Mouse (Mus musculus): ENCODE data around the gene Gm42372. TPM values are rescaled to one million over a fixed set of nuclear protein-coding genes. Genes with fewer than 3 reads are reported as not detected.

The Gm42372 gene
- polyA plus RNA-seq, 1 experiment from 2014 or later: not detected

DNA sequence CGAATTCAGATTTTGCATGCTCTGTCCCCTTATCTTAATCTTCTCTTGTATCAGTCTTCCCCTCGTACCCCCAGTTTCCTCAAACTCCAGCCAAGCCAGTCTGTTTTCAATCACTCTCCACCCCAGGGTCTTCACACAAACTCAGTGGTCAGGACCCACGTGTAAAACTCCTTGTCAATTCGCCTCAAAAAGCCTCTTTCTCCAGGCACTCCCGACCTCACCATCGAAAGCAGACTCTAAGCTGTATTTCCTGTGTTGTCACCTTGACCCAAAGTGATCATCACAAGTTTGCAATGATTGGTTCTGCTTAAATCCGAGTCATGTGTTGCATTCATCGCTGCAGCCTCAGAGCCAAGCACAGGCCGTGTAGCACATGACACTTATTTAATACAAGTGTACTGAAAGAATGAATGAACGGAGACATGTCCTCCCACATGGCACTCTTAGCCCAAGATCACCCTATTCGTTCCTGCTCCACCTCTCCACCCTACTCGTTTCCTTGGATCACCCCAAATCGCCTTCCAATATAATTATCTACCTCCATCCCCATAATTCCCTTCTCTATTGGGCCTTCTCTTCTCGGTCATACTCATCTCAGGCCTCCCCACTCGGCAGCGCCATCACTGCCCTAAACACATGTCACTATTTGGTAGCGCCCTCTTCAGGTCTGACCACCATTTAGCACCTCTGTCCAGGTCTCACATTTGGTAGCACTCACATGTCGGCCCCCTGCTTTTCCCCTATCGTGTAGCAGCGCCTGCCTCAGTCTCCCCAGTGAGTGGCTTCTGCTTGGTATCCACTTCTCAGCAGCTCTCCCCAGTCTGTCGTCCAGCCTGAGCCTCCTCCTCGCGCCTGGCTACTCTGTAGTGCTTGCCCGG lies 44.1 kb downstream of the Gm42372 start:
- H3K4me1 ChIP-seq (ENCODE audit: insufficient read depth): peaks cover 51% of the 10 kb centered on the region

GRCm38 (mm10) chr7:17027588-17028343 lies 44.9 kb downstream of the Gm42372 start, which contains the start of gene Ppp5c:
Gene Ppp5c, minus strand, starts transcription at chr7:17027924.
- Histone ChIP-seq H3K9ac (replicated peaks) (peak within 1 kb of the TSS; percentile 85), H3K4me1 (ENCODE audit: insufficient read depth) (peaks cover 51% of the 10 kb centered on the region), H3K27me3 (ENCODE audit: insufficient read depth, low read length) (no peaks in the 10 kb centered on the region), H3K27ac (ENCODE audit: low read depth) (peak within 1 kb of the TSS; percentile 88), H3K9me3 (ENCODE audit: low read length) (no peaks in the 10 kb centered on the region), H3K36me3 (replicated peaks; ENCODE audit: insufficient read depth, low read length) (peaks cover 12% of the 10 kb centered on the region; the same call in 1 of the 2 replicates), H3K4me2 (ENCODE audit: low read depth, low read length) (peak within 1 kb of the TSS; percentile 84), H3K4me3 (ENCODE audit: low read depth, low read length) (peak within 1 kb of the TSS; percentile 92)
- peak; percentile 82 for ATAC-seq
- peak; percentile 93 for DNase-seq
- no peak for TF ChIP-seq EP300 (IDR thresholded peaks at IDR 0.05; ENCODE audit: low read depth)
- no peak for TF ChIP-seq CTCF (IDR thresholded peaks at IDR 0.05; ENCODE audit: low read depth)
- under 1% methylated on average over 54 of the region's 58 CpGs for WGBS (ENCODE audit: insufficient replicate concordance)

More for the DNA sequence above, 44.1 kb downstream of the Gm42372 start:
- peak; percentile 83 for TF ChIP-seq CTCF (IDR thresholded peaks at IDR 0.05; ENCODE audit: low read depth)
- no peak for TF ChIP-seq EP300 (IDR thresholded peaks at IDR 0.05; ENCODE audit: low read depth)
- Histone ChIP-seq H3K4me2 (ENCODE audit: low read depth, low read length) (peak overlapping the region; percentile 84), H3K27me3 (ENCODE audit: insufficient read depth, low read length) (no peaks in the 10 kb centered on the region), H3K4me3 (ENCODE audit: low read depth, low read length) (peak overlapping the region; percentile 92), H3K9ac (replicated peaks) (peak overlapping the region; percentile 85), H3K9me3 (ENCODE audit: low read length) (no peaks in the 10 kb centered on the region), H3K36me3 (replicated peaks; ENCODE audit: insufficient read depth, low read length) (peaks cover 13% of the 10 kb centered on the region), H3K27ac (ENCODE audit: low read depth) (peak overlapping the region; percentile 88)
- peak; percentile 71 for ATAC-seq
- DNase-seq: peak; percentile 80
- 2% methylated on average over 24 of the region's 24 CpGs for WGBS (ENCODE audit: insufficient replicate concordance)

DNA sequence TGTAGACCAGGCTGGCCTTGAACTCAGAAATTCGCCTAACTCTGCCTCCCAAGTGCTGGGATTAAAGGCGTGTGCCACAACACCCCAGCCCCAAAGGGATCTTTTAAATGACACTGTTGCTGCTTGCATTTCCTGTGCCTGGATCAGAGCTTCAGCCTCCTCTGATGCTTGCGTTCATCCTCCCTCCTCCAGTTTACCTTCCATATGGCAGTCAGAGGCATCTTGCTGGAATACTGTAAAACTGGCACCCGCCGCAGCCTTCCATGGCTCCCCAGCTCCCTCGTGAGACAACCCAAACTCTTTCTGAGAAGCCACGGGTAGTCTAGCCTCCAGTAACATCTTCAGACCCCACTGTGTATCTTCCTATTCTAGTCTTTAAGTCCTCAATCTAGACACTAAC lies 46.0 kb downstream of the Gm42372 start:
- DNase-seq (no peak), ATAC-seq (no peak)
- peaks cover 23% of the 10 kb centered on the region for H3K36me3 ChIP-seq (replicated peaks; ENCODE audit: insufficient read depth, low read length)
- no peak for TF ChIP-seq EP300 (IDR thresholded peaks at IDR 0.05; ENCODE audit: low read depth)
- no peak for TF ChIP-seq CTCF (IDR thresholded peaks at IDR 0.05; ENCODE audit: low read depth)
- 71% methylated on average over 7 of the region's 7 CpGs for WGBS (ENCODE audit: insufficient replicate concordance)
- H3K4me3 ChIP-seq (ENCODE audit: low read depth, low read length): no peak overlapping the region
- H3K4me2 ChIP-seq (ENCODE audit: low read depth, low read length): no peak overlapping the region
- H3K4me1 ChIP-seq (ENCODE audit: insufficient read depth): peaks cover 39% of the 10 kb centered on the region
- H3K9me3 ChIP-seq (ENCODE audit: low read length): no peaks in the 10 kb centered on the region
- H3K9ac ChIP-seq (replicated peaks): no peak overlapping the region
- no peaks in the 10 kb centered on the region for H3K27me3 ChIP-seq (ENCODE audit: insufficient read depth, low read length)
- H3K27ac ChIP-seq (ENCODE audit: low read depth): peak overlapping the region; percentile 88

DNA sequence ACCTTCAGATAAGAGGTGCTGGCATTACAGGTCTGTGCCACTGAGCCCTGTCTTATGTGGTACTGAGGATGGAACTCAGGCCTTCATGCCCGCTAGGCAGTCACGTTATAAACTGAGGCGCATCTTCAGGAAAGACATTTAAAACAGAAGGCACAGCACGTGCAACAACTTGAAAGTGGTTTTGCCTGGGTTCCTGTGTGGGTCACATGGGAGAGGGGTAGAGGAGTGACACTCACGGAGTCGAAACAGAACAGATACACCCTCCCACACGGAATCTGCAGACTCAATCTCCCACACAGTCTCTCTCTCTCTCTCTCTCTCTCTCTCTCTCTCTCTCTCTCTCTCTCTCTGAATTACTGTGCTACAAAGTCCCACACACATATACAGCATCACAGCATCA lies 47.4 kb downstream of the Gm42372 start:
- Histone ChIP-seq H3K27me3 (ENCODE audit: insufficient read depth, low read length) (no peaks in the 10 kb centered on the region), H3K9me3 (ENCODE audit: low read length) (no peaks in the 10 kb centered on the region), H3K4me3 (ENCODE audit: low read depth, low read length) (no peak overlapping the region), H3K9ac (replicated peaks) (no peak overlapping the region), H3K27ac (ENCODE audit: low read depth) (peak overlapping the region; percentile 36; the same call in 1 of the 2 replicates), H3K4me1 (ENCODE audit: insufficient read depth) (peaks cover 26% of the 10 kb centered on the region), H3K4me2 (ENCODE audit: low read depth, low read length) (no peak overlapping the region), H3K36me3 (replicated peaks; ENCODE audit: insufficient read depth, low read length) (peaks cover 33% of the 10 kb centered on the region)
- 73% methylated on average over 7 of the region's 7 CpGs for WGBS (ENCODE audit: insufficient replicate concordance)
- DNase-seq: no peak
- TF ChIP-seq EP300 (IDR thresholded peaks at IDR 0.05; ENCODE audit: low read depth): no peak
- TF ChIP-seq CTCF (IDR thresholded peaks at IDR 0.05; ENCODE audit: low read depth): no peak
- no peak for ATAC-seq

Other genes starting within 250 kb of the Gm42372 start
- 151 and 153 TPM in 2 replicates for gene Ap2s1, start 244.7 kb upstream of the Gm42372 start, polyA plus RNA-seq (2015; fragmentation: Nextera tagmentation; extraction: Ambion mirVana)
- gene Slc1a5, start 201.7 kb upstream of the Gm42372 start, polyA plus RNA-seq (2015; fragmentation: Nextera tagmentation; extraction: Ambion mirVana): 43.9 and 44.8 TPM in 2 replicates
- 15.9 and 18.4 TPM in 2 replicates for gene Strn4, start 167.2 kb upstream of the Gm42372 start, polyA plus RNA-seq (2015; fragmentation: Nextera tagmentation; extraction: Ambion mirVana)
- 7.4 and 8.7 TPM in 2 replicates for gene Fkrp, start 166.4 kb upstream of the Gm42372 start, polyA plus RNA-seq (2015; fragmentation: Nextera tagmentation; extraction: Ambion mirVana)
- 4.3 and 5.0 TPM in 2 replicates for gene Prkd2, start 140.2 kb upstream of the Gm42372 start, polyA plus RNA-seq (2015; fragmentation: Nextera tagmentation; extraction: Ambion mirVana)
- 0.09 TPM in 2 replicates for gene Dact3, start 107.8 kb upstream of the Gm42372 start, polyA plus RNA-seq (2015; fragmentation: Nextera tagmentation; extraction: Ambion mirVana)
- 0.15 and 0.20 TPM in 2 replicates for gene Gng8, start 91.3 kb upstream of the Gm42372 start, polyA plus RNA-seq (2015; fragmentation: Nextera tagmentation; extraction: Ambion mirVana)
- 1.1 and 1.7 TPM in 2 replicates for gene Ptgir, start 76.6 kb upstream of the Gm42372 start, polyA plus RNA-seq (2015; fragmentation: Nextera tagmentation; extraction: Ambion mirVana)
- gene Calm3, start 59.0 kb upstream of the Gm42372 start, polyA plus RNA-seq (2015; fragmentation: Nextera tagmentation; extraction: Ambion mirVana): 58.8 and 60.3 TPM in 2 replicates
- 0.06 and 0.09 TPM in 2 replicates for gene Pnmal2, start 38.4 kb upstream of the Gm42372 start, polyA plus RNA-seq (2015; fragmentation: Nextera tagmentation; extraction: Ambion mirVana)
- 0.02 and 0.04 TPM in 2 replicates for gene Pnmal1, start 23.4 kb upstream of the Gm42372 start, polyA plus RNA-seq (2015; fragmentation: Nextera tagmentation; extraction: Ambion mirVana)
- 1.1 and 1.3 TPM in 2 replicates for gene Ccdc8, start 9.6 kb downstream of the Gm42372 start, polyA plus RNA-seq (2015; fragmentation: Nextera tagmentation; extraction: Ambion mirVana)
- 26.9 and 32.1 TPM in 2 replicates for gene Ppp5c, start 44.8 kb downstream of the Gm42372 start, polyA plus RNA-seq (2015; fragmentation: Nextera tagmentation; extraction: Ambion mirVana)
- gene Hif3a, start 79.3 kb downstream of the Gm42372 start, polyA plus RNA-seq (2015; fragmentation: Nextera tagmentation; extraction: Ambion mirVana): 2.6 and 3.9 TPM in 2 replicates
- 0.54 and 0.69 TPM in 2 replicates for gene Psg16, start 91.0 kb downstream of the Gm42372 start, polyA plus RNA-seq (2015; fragmentation: Nextera tagmentation; extraction: Ambion mirVana)
- gene Ceacam3, start 167.2 kb downstream of the Gm42372 start, polyA plus RNA-seq (2015; fragmentation: Nextera tagmentation; extraction: Ambion mirVana): not detected in 2 replicates
- gene Psg29, start 220.4 kb downstream of the Gm42372 start, polyA plus RNA-seq (2015; fragmentation: Nextera tagmentation; extraction: Ambion mirVana): not detected in 2 replicates